ENCODE assay signal across 11 mouse cellular contexts in genomic region chr13:71121484-71121883, GRCm38 (mm10).
DNase-seq lines count a peak whose midpoint lies in the region; ATAC-seq and TF ChIP-seq lines count a peak whose summit lies in the region.
"Had no signal": no experiment of that assay in that cellular context is flagged by ENCODE, and none has a peak within 500 bp of the region (broad histone marks: within the 10 kb centered on the region; RNA-seq: fewer than 3 reads in every experiment).

No protein-coding gene starts in this region.

- no peak for TF ChIP-seq POLR2A in heart, adult 2 months (IDR thresholded peaks at IDR 0.05; ENCODE audit: insufficient read depth, low read depth, low read length)
- no peak for TF ChIP-seq POLR2A in myocyte (IDR thresholded peaks at IDR 0.05; ENCODE audit: insufficient read length, low read depth)

- TF ChIP-seq CTCF in heart, adult 2 months (IDR thresholded peaks at IDR 0.05): no peak
- TF ChIP-seq CTCF in midbrain, postnatal 0 days (IDR thresholded peaks at IDR 0.05): no peak

- WGBS in heart, adult 2 months: 3% methylated on average over 1 of the region's 1 CpGs
- WGBS in midbrain, postnatal 0 days: 15% methylated on average over 1 of the region's 1 CpGs
- WGBS in midbrain, embryonic 10.5 days: 28% methylated on average over 1 of the region's 1 CpGs

- TF ChIP-seq EP300 in heart, adult 2 months (IDR thresholded peaks at IDR 0.05; ENCODE audit: insufficient read depth, low read depth, low read length): no peak

- H3K27ac ChIP-seq in heart, adult 2 months: no peak overlapping the region
- H3K27ac ChIP-seq in midbrain, postnatal 0 days (ENCODE audit: low read depth, low read length): no peak overlapping the region
- no peak overlapping the region for H3K27ac ChIP-seq in midbrain, embryonic 10.5 days (replicated peaks)
- H3K27ac ChIP-seq: embryonic facial prominence, embryonic 12.5 days had no signal

- H3K4me3 ChIP-seq in heart, adult 2 months: no peak overlapping the region
- H3K4me3 ChIP-seq in midbrain, postnatal 0 days (ENCODE audit: low read depth, low read length): no peak overlapping the region
- no peak overlapping the region for H3K4me3 ChIP-seq in midbrain, embryonic 10.5 days
- H3K4me3 ChIP-seq in myocyte: no peak overlapping the region
- H3K4me3 ChIP-seq: embryonic facial prominence, embryonic 12.5 days had no signal

- H3K79me2 ChIP-seq in heart, adult 2 months (replicated peaks; ENCODE audit: control insufficient read depth, insufficient read depth, low read length): no peaks in the 10 kb centered on the region
- no peaks in the 10 kb centered on the region for H3K79me2 ChIP-seq in myocyte (ENCODE audit: control insufficient read depth, insufficient read depth)

- intact Hi-C loops in heart, adult 2 months (cut with DNase I): no loop called here

- ATAC-seq in midbrain, postnatal 0 days (ENCODE audit: low FRiP score): no peak

- H3ac ChIP-seq in myocyte (ENCODE audit: control insufficient read depth, insufficient read length): no peak overlapping the region

- H3K4me2 ChIP-seq in midbrain, postnatal 0 days (ENCODE audit: low read depth, low read length, poor library complexity, severe bottlenecking): no peak overlapping the region
- no peak overlapping the region for H3K4me2 ChIP-seq in myocyte (ENCODE audit: low read depth)
- H3K4me2 ChIP-seq: embryonic facial prominence, embryonic 12.5 days had no signal

- H3K4me1 ChIP-seq in heart, adult 2 months (ENCODE audit: control insufficient read depth, insufficient read depth, low read length): no peaks in the 10 kb centered on the region
- H3K4me1 ChIP-seq in midbrain, postnatal 0 days (ENCODE audit: insufficient read depth, low read length): no peaks in the 10 kb centered on the region
- no peaks in the 10 kb centered on the region for H3K4me1 ChIP-seq in midbrain, embryonic 10.5 days
- H3K4me1 ChIP-seq: embryonic facial prominence, embryonic 12.5 days had no signal

- H3K27me3 ChIP-seq in heart, adult 2 months (ENCODE audit: control insufficient read depth, insufficient read depth, low read length): no peaks in the 10 kb centered on the region
- H3K27me3 ChIP-seq in midbrain, postnatal 0 days (ENCODE audit: insufficient read depth, low read length): no peaks in the 10 kb centered on the region
- H3K27me3 ChIP-seq in midbrain, embryonic 10.5 days (ENCODE audit: low read depth, poor library complexity, severe bottlenecking): peaks cover 17% of the 10 kb centered on the region
- H3K27me3 ChIP-seq in myocyte (ENCODE audit: control insufficient read depth, insufficient read depth, insufficient read length): no peaks in the 10 kb centered on the region
- H3K27me3 ChIP-seq: embryonic facial prominence, embryonic 12.5 days had no signal

- H3K36me3 ChIP-seq in heart, adult 2 months (ENCODE audit: control insufficient read depth, insufficient read depth, low read length): no peaks in the 10 kb centered on the region
- H3K36me3 ChIP-seq in midbrain, postnatal 0 days (ENCODE audit: insufficient read depth, low read length): no peaks in the 10 kb centered on the region
- no peaks in the 10 kb centered on the region for H3K36me3 ChIP-seq in midbrain, embryonic 10.5 days
- H3K36me3 ChIP-seq in myocyte (ENCODE audit: control insufficient read depth, insufficient read depth): no peaks in the 10 kb centered on the region
- H3K36me3 ChIP-seq: embryonic facial prominence, embryonic 12.5 days had no signal

- H3K9ac ChIP-seq in heart, adult 2 months (ENCODE audit: low read depth, low read length): no peak overlapping the region
- no peak overlapping the region for H3K9ac ChIP-seq in midbrain, postnatal 0 days (replicated peaks; ENCODE audit: low read length, poor library complexity, severe bottlenecking)
- H3K9ac ChIP-seq: embryonic facial prominence, embryonic 12.5 days had no signal

- peak; percentile 49 for DNase-seq in heart, postnatal 4 days
- DNase-seq in heart, adult 2 months: no peak
- peak; percentile 46 for DNase-seq in midbrain, postnatal 0 days (ENCODE audit: low spot score)
- no peak for DNase-seq in midbrain, embryonic 10.5 days (ENCODE audit: low spot score)
- DNase-seq in embryo, embryonic 10.5 days (ENCODE audit: low spot score): peak; percentile 71
- DNase-seq in spleen, postnatal 36 days (ENCODE audit: low spot score in 2 of 2): no peak
- DNase-seq in thymus, postnatal 0 days (ENCODE audit: low spot score): no peak
- DNase-seq: right cerebral cortex, postnatal 14 days; thymus, adult 18-20 months had no signal

- 0 out of 2 replicates have a peak, but pooled peaks cover 6% of the 10 kb centered on the region for H3K9me3 ChIP-seq in midbrain, postnatal 0 days (ENCODE audit: low read length)
- H3K9me3 ChIP-seq in midbrain, embryonic 10.5 days (replicated peaks): no peaks in the 10 kb centered on the region
- H3K9me3 ChIP-seq: embryonic facial prominence, embryonic 12.5 days had no signal

TF ChIP-seq in myocyte, 11 proteins besides CTCF, POLR2A, EP300 and RAD21:
- TF ChIP-seq MAX (IDR thresholded peaks at IDR 0.05; ENCODE audit: low read depth) (no peak), REST (IDR thresholded peaks at IDR 0.05; ENCODE audit: insufficient read depth, insufficient read length) (peak; percentile 64)

Comparison
In these comparisons a context has a peak if more than half of its experiments do, and no peak if none do; other contexts are left out.
1. DNase-seq: peak in heart, postnatal 4 days (single experiment), midbrain, postnatal 0 days (single experiment) and embryo, embryonic 10.5 days (single experiment); none in heart, adult 2 months (0 of 2), midbrain, embryonic 10.5 days (single experiment), spleen, postnatal 36 days (0 of 2) and thymus, postnatal 0 days (single experiment).